Mouse (Mus musculus): ENCODE measurements around the gene Olfr154. TPM values are rescaled to one million over a fixed set of nuclear protein-coding genes. Genes with fewer than 3 reads are reported as not detected.
"Not testable (repeated sequence)": the region's sequence is repeated elsewhere in the genome, so short reads cannot be mapped to it uniquely, and the experiment has no call there.

Gene Olfr154
- polyA plus RNA-seq (2015; fragmentation: Nextera tagmentation; extraction: Ambion mirVana), result not detected in 2 replicates

GRCm38 (mm10) chr2:85664355-85664754 is at the start of gene Olfr154:
Gene Olfr154, minus strand, starts transcription at chr2:85664455.
- not testable (repeated sequence) for H3K36me3 ChIP-seq (ENCODE audit: control insufficient read depth, insufficient read depth, low read length); DNase-seq (ENCODE audit: low spot score); H3K9me3 ChIP-seq (ENCODE audit: control insufficient read depth, low read length); H3K9ac ChIP-seq (ENCODE audit: low read length); H3K27ac ChIP-seq (replicated peaks); ATAC-seq (ENCODE audit: low FRiP score, low TSS enrichment); H3K4me3 ChIP-seq (ENCODE audit: low read depth, low read length); H3K27me3 ChIP-seq (ENCODE audit: control insufficient read depth, insufficient read depth, low read length); H3K4me1 ChIP-seq (replicated peaks; ENCODE audit: control insufficient read depth, insufficient read depth); H3K4me2 ChIP-seq (replicated peaks; ENCODE audit: low read depth)

- DNase-seq (ENCODE audit: low spot score), result no peak
- 24% methylated on average over 1 of the region's 1 CpGs for WGBS
- TF ChIP-seq EP300 (optimal IDR thresholded peaks at IDR 0.05), result no peak
- no peak for TF ChIP-seq CTCF (IDR thresholded peaks at IDR 0.05; ENCODE audit: low read depth)
Observed at GRCm38 (mm10) chr2:85711159-85711558, 46.9 kb upstream of the Olfr154 start.

GRCm38 (mm10) chr2:85710680-85711079 is 46.4 kb upstream of the Olfr154 start:
- H3K36me3 ChIP-seq (ENCODE audit: control insufficient read depth, insufficient read depth, low read length); H3K9ac ChIP-seq (ENCODE audit: low read length); H3K4me1 ChIP-seq (replicated peaks; ENCODE audit: control insufficient read depth, insufficient read depth); H3K27me3 ChIP-seq (ENCODE audit: control insufficient read depth, insufficient read depth, low read length); DNase-seq (ENCODE audit: low spot score); H3K4me3 ChIP-seq (ENCODE audit: low read depth, low read length); H3K9me3 ChIP-seq (ENCODE audit: control insufficient read depth, low read length); H3K27ac ChIP-seq (replicated peaks); H3K4me2 ChIP-seq (replicated peaks; ENCODE audit: low read depth); ATAC-seq (ENCODE audit: low FRiP score, low TSS enrichment): not testable (repeated sequence)
- 37% methylated on average over 2 of the region's 2 CpGs for WGBS

More at GRCm38 (mm10) chr2:85711159-85711558, 46.9 kb upstream of the Olfr154 start:
- Histone ChIP-seq H3K9ac (ENCODE audit: low read length) (no peak overlapping the region), H3K9me3 (ENCODE audit: control insufficient read depth, low read length) (no peaks in the 10 kb centered on the region), H3K27me3 (ENCODE audit: control insufficient read depth, insufficient read depth, low read length) (no peaks in the 10 kb centered on the region), H3K4me3 (ENCODE audit: low read depth, low read length) (no peak overlapping the region), H3K4me1 (replicated peaks; ENCODE audit: control insufficient read depth, insufficient read depth) (no peaks in the 10 kb centered on the region), H3K4me2 (replicated peaks; ENCODE audit: low read depth) (no peak overlapping the region), H3K27ac (replicated peaks) (no peak overlapping the region), H3K36me3 (ENCODE audit: control insufficient read depth, insufficient read depth, low read length) (no peaks in the 10 kb centered on the region)
- no peak for ATAC-seq (ENCODE audit: low FRiP score, low TSS enrichment)

GRCm38 (mm10) chr2:85689131-85689530 is 24.9 kb upstream of the Olfr154 start, which contains the start of gene Olfr1008:
Gene Olfr1008, plus strand, starts transcription at chr2:85689431.
- DNase-seq (ENCODE audit: low spot score) (no peak), ATAC-seq (ENCODE audit: low FRiP score, low TSS enrichment) (no peak)
- no peaks in the 10 kb centered on the region for H3K36me3 ChIP-seq (ENCODE audit: control insufficient read depth, insufficient read depth, low read length)
- no peak for TF ChIP-seq CTCF (IDR thresholded peaks at IDR 0.05; ENCODE audit: low read depth)
- TF ChIP-seq EP300 (optimal IDR thresholded peaks at IDR 0.05), result no peak
- H3K4me2 ChIP-seq (replicated peaks; ENCODE audit: low read depth), result no peak within 1 kb of the TSS
- H3K4me1 ChIP-seq (replicated peaks; ENCODE audit: control insufficient read depth, insufficient read depth), result no peaks in the 10 kb centered on the region
- H3K27ac ChIP-seq (replicated peaks), result no peak within 1 kb of the TSS
- no peaks in the 10 kb centered on the region for H3K27me3 ChIP-seq (ENCODE audit: control insufficient read depth, insufficient read depth, low read length)
- H3K9me3 ChIP-seq (ENCODE audit: control insufficient read depth, low read length), result no peaks in the 10 kb centered on the region
- no peak within 1 kb of the TSS for H3K9ac ChIP-seq (ENCODE audit: low read length)
- H3K4me3 ChIP-seq (ENCODE audit: low read depth, low read length), result no peak within 1 kb of the TSS

GRCm38 (mm10) chr2:85678667-85679066 is 14.4 kb upstream of the Olfr154 start, which contains the start of gene Olfr1006:
Gene Olfr1006, minus strand, starts transcription at chr2:85678767.
- DNase-seq (ENCODE audit: low spot score) (no peak), ATAC-seq (ENCODE audit: low FRiP score, low TSS enrichment) (no peak)
- Histone ChIP-seq H3K9me3 (ENCODE audit: control insufficient read depth, low read length) (no peaks in the 10 kb centered on the region), H3K4me3 (ENCODE audit: low read depth, low read length) (no peak within 1 kb of the TSS), H3K9ac (ENCODE audit: low read length) (no peak within 1 kb of the TSS), H3K36me3 (ENCODE audit: control insufficient read depth, insufficient read depth, low read length) (no peaks in the 10 kb centered on the region), H3K4me1 (replicated peaks; ENCODE audit: control insufficient read depth, insufficient read depth) (no peaks in the 10 kb centered on the region), H3K27ac (replicated peaks) (no peak within 1 kb of the TSS), H3K27me3 (ENCODE audit: control insufficient read depth, insufficient read depth, low read length) (no peaks in the 10 kb centered on the region), H3K4me2 (replicated peaks; ENCODE audit: low read depth) (no peak within 1 kb of the TSS)
- TF ChIP-seq CTCF (IDR thresholded peaks at IDR 0.05; ENCODE audit: low read depth), result no peak
- no peak for TF ChIP-seq EP300 (optimal IDR thresholded peaks at IDR 0.05)

- TF ChIP-seq CTCF (IDR thresholded peaks at IDR 0.05; ENCODE audit: low read depth) (no peak), EP300 (optimal IDR thresholded peaks at IDR 0.05) (no peak)
- Histone ChIP-seq H3K27ac (replicated peaks) (no peak within 1 kb of the TSS), H3K4me2 (replicated peaks; ENCODE audit: low read depth) (no peak within 1 kb of the TSS), H3K9ac (ENCODE audit: low read length) (no peak within 1 kb of the TSS), H3K4me3 (ENCODE audit: low read depth, low read length) (no peak within 1 kb of the TSS), H3K4me1 (replicated peaks; ENCODE audit: control insufficient read depth, insufficient read depth) (no peaks in the 10 kb centered on the region), H3K27me3 (ENCODE audit: control insufficient read depth, insufficient read depth, low read length) (no peaks in the 10 kb centered on the region), H3K36me3 (ENCODE audit: control insufficient read depth, insufficient read depth, low read length) (no peaks in the 10 kb centered on the region), H3K9me3 (ENCODE audit: control insufficient read depth, low read length) (no peaks in the 10 kb centered on the region)
- 89% methylated on average over 1 of the region's 1 CpGs for WGBS
- no peak for DNase-seq (ENCODE audit: low spot score)
- no peak for ATAC-seq (ENCODE audit: low FRiP score, low TSS enrichment)
Observed at GRCm38 (mm10) chr2:85650604-85651003, 13.7 kb downstream of the Olfr154 start, which contains the start of gene Olfr1002. Gene Olfr1002, minus strand, starts transcription at chr2:85650704.

Other genes with a start within 250 kb of the Olfr154 start
- gene Olfr993, start 249.6 kb downstream of the Olfr154 start, polyA plus RNA-seq (2015; fragmentation: Nextera tagmentation; extraction: Ambion mirVana), result not detected in 2 replicates
- gene Olfr994, start 228.0 kb downstream of the Olfr154 start, polyA plus RNA-seq (2015; fragmentation: Nextera tagmentation; extraction: Ambion mirVana), result not detected in 2 replicates
- gene Olfr995, start 220.8 kb downstream of the Olfr154 start, polyA plus RNA-seq (2015; fragmentation: Nextera tagmentation; extraction: Ambion mirVana), result not detected in 2 replicates
- gene 4833423E24Rik, start 145.4 kb downstream of the Olfr154 start, polyA plus RNA-seq (2015; fragmentation: Nextera tagmentation; extraction: Ambion mirVana), result 60.6 and 61.5 TPM in 2 replicates
- not detected in 2 replicates for gene Olfr996, start 85.2 kb downstream of the Olfr154 start, polyA plus RNA-seq (2015; fragmentation: Nextera tagmentation; extraction: Ambion mirVana)
- gene Olfr998, start 75.5 kb downstream of the Olfr154 start, polyA plus RNA-seq (2015; fragmentation: Nextera tagmentation; extraction: Ambion mirVana), result 0.10 TPM in 1 of 2 replicates, not detected in the other
- not detected in 2 replicates for gene Olfr1000, start 52.6 kb downstream of the Olfr154 start, polyA plus RNA-seq (2015; fragmentation: Nextera tagmentation; extraction: Ambion mirVana)
- not detected in 2 replicates for gene Olfr1002, start 13.8 kb downstream of the Olfr154 start, polyA plus RNA-seq (2015; fragmentation: Nextera tagmentation; extraction: Ambion mirVana)
- gene Olfr1006, start 14.3 kb upstream of the Olfr154 start, polyA plus RNA-seq (2015; fragmentation: Nextera tagmentation; extraction: Ambion mirVana), result not detected in 2 replicates
- gene Olfr1008, start 25.0 kb upstream of the Olfr154 start, polyA plus RNA-seq (2015; fragmentation: Nextera tagmentation; extraction: Ambion mirVana), result not detected in 2 replicates
- gene Olfr1009, start 51.0 kb upstream of the Olfr154 start, polyA plus RNA-seq (2015; fragmentation: Nextera tagmentation; extraction: Ambion mirVana), result not detected in 2 replicates
- gene Olfr1012, start 98.3 kb upstream of the Olfr154 start, polyA plus RNA-seq (2015; fragmentation: Nextera tagmentation; extraction: Ambion mirVana), result not detected in 2 replicates
- gene Olfr1013, start 102.6 kb upstream of the Olfr154 start, polyA plus RNA-seq (2015; fragmentation: Nextera tagmentation; extraction: Ambion mirVana), result not detected in 2 replicates
- not detected in 2 replicates for gene Olfr1014, start 108.3 kb upstream of the Olfr154 start, polyA plus RNA-seq (2015; fragmentation: Nextera tagmentation; extraction: Ambion mirVana)
- gene Olfr1015, start 117.6 kb upstream of the Olfr154 start, polyA plus RNA-seq (2015; fragmentation: Nextera tagmentation; extraction: Ambion mirVana), result not detected in 2 replicates
- gene Olfr1016, start 138.1 kb upstream of the Olfr154 start, polyA plus RNA-seq (2015; fragmentation: Nextera tagmentation; extraction: Ambion mirVana), result not detected in 2 replicates
- gene Olfr1018, start 154.0 kb upstream of the Olfr154 start, polyA plus RNA-seq (2015; fragmentation: Nextera tagmentation; extraction: Ambion mirVana), result not detected in 2 replicates
- not detected in 2 replicates for gene Olfr1019, start 181.0 kb upstream of the Olfr154 start, polyA plus RNA-seq (2015; fragmentation: Nextera tagmentation; extraction: Ambion mirVana)
- not detected in 2 replicates for gene Olfr1020, start 182.6 kb upstream of the Olfr154 start, polyA plus RNA-seq (2015; fragmentation: Nextera tagmentation; extraction: Ambion mirVana)
- not detected in 2 replicates for gene Olfr1022, start 204.1 kb upstream of the Olfr154 start, polyA plus RNA-seq (2015; fragmentation: Nextera tagmentation; extraction: Ambion mirVana)
- gene Olfr1023, start 221.2 kb upstream of the Olfr154 start, polyA plus RNA-seq (2015; fragmentation: Nextera tagmentation; extraction: Ambion mirVana), result not detected in 2 replicates
- gene Olfr1024, start 240.6 kb upstream of the Olfr154 start, polyA plus RNA-seq (2015; fragmentation: Nextera tagmentation; extraction: Ambion mirVana), result not detected in 2 replicates

Measured in stomach, postnatal 0 days (tissue).